Mouse (Mus musculus) embryonic facial prominence, embryonic 15.5 days (tissue): ENCODE data around the gene Slco3a1. TPM values are rescaled to one million over a fixed set of nuclear protein-coding genes. Genes with fewer than 3 reads are reported as not detected.
A peak's percentile ranks its signal among the peaks of the same experiment; 100 is the strongest.

Experiments
- ATAC-seq: fragments of 200-750 bp; cut with Nextera tagmentation; 2 replicates; pipeline ENCODE4 v1.8.0; 2017; ENCODE audit warnings: low read depth, moderate TSS enrichment; ENCODE audit not compliant: insufficient number of reproducible peaks, low FRiP score, low TSS enrichment
- H3K27ac ChIP-seq: fragments of 300-500 bp; sonication (generic); replicated peaks from 2 replicates; pipeline ENCODE4 v1.5.1; 2015; ENCODE audit warnings: mild to moderate bottlenecking, inconsistent platforms
- H3K27me3 ChIP-seq: fragments of 300-500 bp; sonication (generic); 2 replicates; pipeline ENCODE4 v1.6.1; 2015; ENCODE audit warnings: inconsistent platforms
- H3K36me3 ChIP-seq: fragments of 300-500 bp; sonication (generic); 2 replicates; pipeline ENCODE4 v1.6.1; 2015; ENCODE audit warnings: mild to moderate bottlenecking, inconsistent platforms
- H3K4me1 ChIP-seq: fragments of 300-500 bp; sonication (generic); 2 replicates; pipeline ENCODE4 v1.6.1; 2015; ENCODE audit warnings: inconsistent platforms
- H3K4me2 ChIP-seq: fragments of 300-500 bp; sonication (generic); replicated peaks from 2 replicates; pipeline ENCODE4 v1.6.1; 2015; ENCODE audit warnings: mild to moderate bottlenecking, inconsistent platforms
- H3K4me3 ChIP-seq: fragments of 300-500 bp; sonication (generic); replicated peaks from 2 replicates; pipeline ENCODE4 v1.5.1; 2015; ENCODE audit warnings: mild to moderate bottlenecking, inconsistent platforms
- H3K9ac ChIP-seq: fragments of 300-500 bp; sonication (generic); 2 replicates; pipeline ENCODE4 v1.6.1; 2015; ENCODE audit warnings: inconsistent platforms
- H3K9me3 ChIP-seq: fragments of 300-500 bp; sonication (generic); replicated peaks from 2 replicates; pipeline ENCODE4 v1.6.1; 2016; ENCODE audit warnings: inconsistent platforms
- WGBS: fragments of 180-500 bp; shearing (Covaris S2); methylation state at CpG from one replicate; pipeline ENCODE4 v1.1.7; 2015; 5-methylcytosine and 5-hydroxymethylcytosine counted together
- polyA plus RNA-seq: library from polyadenylated mRNA; unstranded; fragments of >200 nt; fragmentation: Nextera tagmentation; extraction: Ambion mirVana; gene quantifications from 2 replicates; pipeline ENCODE4 v1.2.1, GENCODE M21; 2015

Gene Slco3a1
- polyA plus RNA-seq, 1 experiment from 2014 or later, result 20.5 TPM

DNA sequence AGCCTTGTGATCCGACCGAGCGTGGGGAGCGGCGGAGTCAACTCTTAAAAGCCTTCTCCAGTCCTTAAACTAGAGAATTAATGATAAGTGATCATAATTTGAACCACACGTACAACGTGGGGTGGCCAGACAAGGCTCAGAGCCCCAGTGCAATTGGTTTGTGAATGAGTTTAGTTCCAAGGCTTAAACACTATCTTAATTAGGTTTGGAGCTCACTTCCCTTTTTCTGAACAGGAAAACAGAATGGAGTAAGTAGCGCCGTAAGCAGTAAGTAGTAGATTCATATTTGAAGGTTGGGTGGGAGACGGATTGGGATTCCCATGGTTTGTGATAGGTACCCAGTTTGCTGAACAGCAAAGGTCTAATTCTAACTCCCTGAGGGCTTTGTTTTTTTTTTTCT lies 176.7 kb downstream of the Slco3a1 start:
- ATAC-seq, result no peak
- Histone ChIP-seq H3K4me3 (no peak overlapping the region), H3K27ac (no peak overlapping the region), H3K27me3 (no peaks in the 10 kb centered on the region; the same call in 1 of the 2 replicates), H3K4me1 (peaks cover 36% of the 10 kb centered on the region), H3K9ac (no peak overlapping the region), H3K4me2 (peak overlapping the region; percentile 32), H3K36me3 (no peaks in the 10 kb centered on the region), H3K9me3 (no peaks in the 10 kb centered on the region)
- WGBS, result 19% methylated on average over 10 of the region's 10 CpGs

- Histone ChIP-seq H3K4me3 (no peak overlapping the region), H3K36me3 (no peaks in the 10 kb centered on the region), H3K4me2 (no peak overlapping the region), H3K9ac (no peak overlapping the region), H3K27me3 (no peaks in the 10 kb centered on the region; the same call in 1 of the 2 replicates), H3K9me3 (no peaks in the 10 kb centered on the region), H3K27ac (no peak overlapping the region), H3K4me1 (peaks cover 29% of the 10 kb centered on the region)
- no peak for ATAC-seq
- WGBS, result 27% methylated on average over 12 of the region's 12 CpGs
Measured at GRCm38 (mm10) chr7:74376397-74377044, 178.1 kb downstream of the Slco3a1 start.

DNA sequence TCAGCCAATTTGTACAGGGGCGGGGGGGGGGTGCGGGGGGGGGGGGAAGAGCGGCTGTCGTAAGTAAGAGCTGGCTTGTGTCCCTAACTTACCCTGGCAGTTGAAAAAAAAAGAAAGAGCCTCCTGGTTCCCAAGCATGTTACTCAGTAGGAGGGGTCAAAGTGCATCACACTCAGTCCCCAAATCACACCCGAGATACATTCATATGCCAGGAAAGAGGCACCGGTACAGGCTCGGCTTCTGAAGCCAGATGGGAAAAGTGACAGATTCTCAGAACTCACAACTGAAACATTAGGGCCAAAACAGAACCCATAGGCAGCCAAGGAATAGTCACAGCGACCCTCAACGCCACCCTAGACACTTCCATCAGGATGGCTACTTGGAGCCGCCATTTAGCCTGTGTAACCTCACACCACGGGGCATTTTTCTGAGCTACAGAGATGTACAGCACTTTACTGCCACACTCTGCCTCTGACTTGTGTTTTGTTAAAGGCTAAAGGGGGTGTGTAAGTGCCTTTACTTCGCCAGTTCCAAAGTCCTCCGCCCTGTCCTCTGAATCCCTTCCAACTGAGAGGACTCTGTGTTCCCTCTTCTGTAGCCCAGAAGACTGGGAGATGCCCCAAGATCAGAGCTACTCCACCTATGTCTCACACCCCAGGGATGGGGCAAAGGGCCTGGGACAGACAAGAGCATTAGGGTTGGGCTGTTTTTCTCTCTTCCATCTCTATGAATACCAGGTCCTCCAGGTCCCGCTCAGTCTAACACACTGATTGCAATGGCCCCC lies 179.2 kb downstream of the Slco3a1 start:
- 75% methylated on average over 12 of the region's 14 CpGs for WGBS
- Histone ChIP-seq H3K4me1 (peaks cover 29% of the 10 kb centered on the region), H3K36me3 (no peaks in the 10 kb centered on the region), H3K4me3 (no peak overlapping the region), H3K9me3 (no peaks in the 10 kb centered on the region), H3K9ac (no peak overlapping the region), H3K27ac (no peak overlapping the region), H3K27me3 (peaks cover 3% of the 10 kb centered on the region; the same call in 1 of the 2 replicates), H3K4me2 (no peak overlapping the region)
- no peak for ATAC-seq

GRCm38 (mm10) chr7:74373056-74373455 lies 181.5 kb downstream of the Slco3a1 start:
- ATAC-seq, result no peak
- no peaks in the 10 kb centered on the region for H3K36me3 ChIP-seq
- no peak overlapping the region for H3K27ac ChIP-seq
- no peak overlapping the region for H3K4me2 ChIP-seq
- 87% methylated on average over 6 of the region's 6 CpGs for WGBS
- no peak overlapping the region for H3K9ac ChIP-seq
- H3K27me3 ChIP-seq, result peaks cover 8% of the 10 kb centered on the region; the same call in 1 of the 2 replicates
- no peaks in the 10 kb centered on the region for H3K9me3 ChIP-seq
- H3K4me1 ChIP-seq, result peaks cover 32% of the 10 kb centered on the region
- no peak overlapping the region for H3K4me3 ChIP-seq

GRCm38 (mm10) chr7:74372141-74372582 lies 182.4 kb downstream of the Slco3a1 start:
- H3K27ac ChIP-seq, result no peak overlapping the region
- no peak overlapping the region for H3K9ac ChIP-seq
- no peaks in the 10 kb centered on the region for H3K9me3 ChIP-seq
- peaks cover 23% of the 10 kb centered on the region for H3K4me1 ChIP-seq
- no peak overlapping the region for H3K4me2 ChIP-seq
- no peak for ATAC-seq
- 39% methylated on average over 6 of the region's 6 CpGs for WGBS
- H3K4me3 ChIP-seq, result no peak overlapping the region
- H3K36me3 ChIP-seq, result no peaks in the 10 kb centered on the region
- H3K27me3 ChIP-seq, result peaks cover 8% of the 10 kb centered on the region; the same call in 1 of the 2 replicates

GRCm38 (mm10) chr7:74371656-74372055 lies 182.9 kb downstream of the Slco3a1 start:
- no peaks in the 10 kb centered on the region for H3K9me3 ChIP-seq
- no peak overlapping the region for H3K4me3 ChIP-seq
- 9% methylated on average over 2 of the region's 2 CpGs for WGBS
- no peaks in the 10 kb centered on the region for H3K36me3 ChIP-seq
- peaks cover 18% of the 10 kb centered on the region for H3K4me1 ChIP-seq
- no peak for ATAC-seq
- no peak overlapping the region for H3K4me2 ChIP-seq
- H3K27ac ChIP-seq, result no peak overlapping the region
- peaks cover 8% of the 10 kb centered on the region; the same call in 1 of the 2 replicates for H3K27me3 ChIP-seq
- H3K9ac ChIP-seq, result no peak overlapping the region

DNA sequence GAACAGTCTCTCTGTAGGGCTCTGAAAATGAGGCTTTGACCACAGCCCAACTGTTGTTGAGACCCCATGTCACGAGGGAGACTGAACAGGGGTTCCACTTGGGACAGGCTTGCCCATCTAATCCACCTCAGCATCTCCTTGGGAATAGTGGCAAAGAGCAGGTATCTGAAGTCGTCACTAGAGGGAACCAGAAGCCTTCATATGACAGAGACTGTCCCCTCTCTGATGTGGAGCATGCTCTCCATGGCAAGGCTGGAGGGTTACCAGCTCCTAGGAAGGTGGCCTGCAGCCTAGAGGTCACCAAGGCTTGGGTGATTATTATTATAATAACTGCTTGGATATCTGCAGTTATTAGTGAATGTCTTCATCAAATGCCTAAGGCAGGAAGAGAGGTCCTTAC lies 183.4 kb downstream of the Slco3a1 start:
- H3K4me3 ChIP-seq, result no peak overlapping the region
- no peaks in the 10 kb centered on the region for H3K36me3 ChIP-seq
- H3K27ac ChIP-seq, result no peak overlapping the region
- 25% methylated on average over 2 of the region's 2 CpGs for WGBS
- no peak overlapping the region for H3K4me2 ChIP-seq
- no peak overlapping the region for H3K9ac ChIP-seq
- H3K27me3 ChIP-seq, result peaks cover 8% of the 10 kb centered on the region; the same call in 1 of the 2 replicates
- no peaks in the 10 kb centered on the region for H3K9me3 ChIP-seq
- ATAC-seq, result no peak; the same call in 1 of the 2 replicates
- peaks cover 14% of the 10 kb centered on the region for H3K4me1 ChIP-seq

DNA sequence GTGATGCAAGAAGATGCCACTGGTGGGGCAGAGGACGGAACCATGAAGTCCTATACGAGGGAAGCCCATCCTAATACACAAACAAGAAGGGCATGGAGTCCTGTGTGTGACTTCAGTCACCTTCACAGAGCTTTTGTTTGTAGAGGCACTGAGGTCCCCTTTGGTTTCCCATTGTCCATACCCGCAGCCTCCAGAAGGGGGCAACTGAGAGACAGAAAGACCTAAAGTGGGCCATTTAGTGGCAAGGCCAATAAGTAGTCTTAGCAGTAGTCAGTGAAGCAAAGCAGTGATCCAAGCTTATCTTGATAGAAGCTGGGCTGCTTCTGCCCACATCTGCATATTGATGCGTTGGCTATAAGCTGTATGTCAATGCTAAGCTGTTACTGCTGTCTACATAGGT lies 184.9 kb downstream of the Slco3a1 start:
- 77% methylated on average over 4 of the region's 4 CpGs for WGBS
- no peak overlapping the region for H3K27ac ChIP-seq
- H3K4me3 ChIP-seq, result no peak overlapping the region
- ATAC-seq, result no peak
- no peak overlapping the region for H3K4me2 ChIP-seq
- peaks cover 8% of the 10 kb centered on the region; the same call in 1 of the 2 replicates for H3K27me3 ChIP-seq
- H3K36me3 ChIP-seq, result no peaks in the 10 kb centered on the region
- no peaks in the 10 kb centered on the region for H3K9me3 ChIP-seq
- no peak overlapping the region for H3K9ac ChIP-seq
- peaks cover 10% of the 10 kb centered on the region; the same call in 1 of the 2 replicates for H3K4me1 ChIP-seq

DNA sequence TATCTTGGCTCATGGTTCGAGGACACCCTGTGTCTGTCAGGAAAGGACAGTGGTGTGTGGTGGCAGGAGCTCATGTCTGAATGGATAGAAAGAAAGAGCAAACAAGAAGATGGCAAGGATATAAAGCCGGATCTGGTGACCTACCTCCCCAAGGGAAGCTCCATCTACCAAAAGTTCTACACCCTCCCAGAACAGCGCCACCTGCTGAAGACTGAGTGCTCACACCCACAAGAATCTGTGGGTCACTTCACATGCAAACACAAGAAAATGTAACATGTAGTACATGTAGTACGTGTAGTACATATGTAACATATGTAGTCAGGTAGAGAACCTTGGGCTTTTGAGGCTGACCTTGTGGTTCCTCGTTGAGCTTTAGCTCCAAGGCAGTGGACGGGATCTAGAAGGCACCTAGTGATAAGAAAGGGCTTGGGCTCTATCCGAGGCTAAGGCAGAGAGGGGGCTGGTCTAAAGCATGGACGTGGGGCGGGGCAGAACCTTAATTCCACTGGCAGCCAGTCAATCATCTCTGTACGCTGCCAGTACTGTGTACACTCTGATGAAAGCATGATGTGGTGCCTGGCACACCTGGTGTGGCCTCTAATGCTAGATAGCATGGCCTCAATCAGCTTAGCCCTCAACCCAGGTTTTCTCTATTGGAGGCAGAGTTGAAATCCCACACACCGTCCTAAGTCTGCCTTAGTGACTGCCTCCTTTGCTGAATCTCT lies 186.2 kb downstream of the Slco3a1 start:
- 77% methylated on average over 11 of the region's 11 CpGs for WGBS
- Histone ChIP-seq H3K9me3 (no peaks in the 10 kb centered on the region), H3K27me3 (peaks cover 8% of the 10 kb centered on the region; the same call in 1 of the 2 replicates), H3K4me1 (peaks cover 10% of the 10 kb centered on the region; the same call in 1 of the 2 replicates), H3K9ac (no peak overlapping the region), H3K36me3 (no peaks in the 10 kb centered on the region), H3K4me2 (no peak overlapping the region), H3K4me3 (no peak overlapping the region), H3K27ac (no peak overlapping the region)
- no peak for ATAC-seq

- Histone ChIP-seq H3K27ac (no peak overlapping the region), H3K36me3 (no peaks in the 10 kb centered on the region), H3K4me1 (peaks cover 10% of the 10 kb centered on the region; the same call in 1 of the 2 replicates), H3K4me2 (no peak overlapping the region), H3K9ac (no peak overlapping the region), H3K27me3 (peaks cover 8% of the 10 kb centered on the region; the same call in 1 of the 2 replicates), H3K4me3 (no peak overlapping the region), H3K9me3 (no peaks in the 10 kb centered on the region)
- ATAC-seq, result no peak
- 24% methylated on average over 7 of the region's 7 CpGs for WGBS
Measured at GRCm38 (mm10) chr7:74367350-74367749, 187.2 kb downstream of the Slco3a1 start.

GRCm38 (mm10) chr7:74365623-74366022 lies 189.0 kb downstream of the Slco3a1 start:
- ATAC-seq, result no peak
- Histone ChIP-seq H3K4me3 (no peak overlapping the region), H3K9me3 (no peaks in the 10 kb centered on the region), H3K27me3 (peaks cover 7% of the 10 kb centered on the region; the same call in 1 of the 2 replicates), H3K36me3 (no peaks in the 10 kb centered on the region), H3K4me2 (no peak overlapping the region), H3K27ac (no peak overlapping the region), H3K9ac (no peak overlapping the region), H3K4me1 (peaks cover 8% of the 10 kb centered on the region; the same call in 1 of the 2 replicates)
- 34% methylated on average over 4 of the region's 4 CpGs for WGBS
